Mouse (Mus musculus): ENCODE measurements around the gene Angptl7. TPM values are rescaled to one million over a fixed set of nuclear protein-coding genes. Genes with fewer than 3 reads are reported as not detected.

Angptl7 gene
- total RNA-seq, 2 experiments from 2014 or later, result 0.27 to 0.36 TPM

DNA sequence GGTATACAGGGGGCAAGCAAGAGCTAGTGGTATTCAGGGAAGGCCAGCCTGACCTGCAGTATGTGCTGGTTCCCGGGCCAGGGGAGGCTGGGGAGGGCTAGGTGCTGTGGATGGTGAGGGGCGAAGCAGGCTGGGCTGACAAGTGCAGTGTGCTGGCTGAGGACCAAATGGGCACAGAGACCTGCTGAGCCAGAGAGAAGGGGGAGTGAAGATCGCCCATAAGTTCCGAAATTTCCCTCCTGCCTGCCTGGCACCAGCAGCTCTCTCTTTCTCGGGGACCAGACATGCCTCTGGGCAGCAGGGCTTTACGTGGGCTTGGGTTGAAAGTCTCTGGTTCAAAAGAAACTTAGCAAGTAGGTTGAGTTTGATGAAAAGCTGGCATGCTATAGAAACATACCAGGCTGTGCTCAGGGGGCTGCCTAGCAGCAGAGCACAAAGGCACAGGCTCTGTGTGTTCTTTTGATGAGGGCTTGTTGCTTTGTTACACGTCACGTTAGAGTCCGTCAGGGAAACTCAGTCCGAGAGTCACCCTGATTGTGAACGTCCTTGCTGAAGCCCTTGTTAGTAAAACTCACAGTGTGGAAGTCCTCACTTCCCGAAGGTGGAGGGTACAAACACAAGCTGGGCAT is 39.5 kb downstream of the Angptl7 start:
- no peak for DNase-seq (ENCODE audit: low spot score in 2 of 2)

DNA sequence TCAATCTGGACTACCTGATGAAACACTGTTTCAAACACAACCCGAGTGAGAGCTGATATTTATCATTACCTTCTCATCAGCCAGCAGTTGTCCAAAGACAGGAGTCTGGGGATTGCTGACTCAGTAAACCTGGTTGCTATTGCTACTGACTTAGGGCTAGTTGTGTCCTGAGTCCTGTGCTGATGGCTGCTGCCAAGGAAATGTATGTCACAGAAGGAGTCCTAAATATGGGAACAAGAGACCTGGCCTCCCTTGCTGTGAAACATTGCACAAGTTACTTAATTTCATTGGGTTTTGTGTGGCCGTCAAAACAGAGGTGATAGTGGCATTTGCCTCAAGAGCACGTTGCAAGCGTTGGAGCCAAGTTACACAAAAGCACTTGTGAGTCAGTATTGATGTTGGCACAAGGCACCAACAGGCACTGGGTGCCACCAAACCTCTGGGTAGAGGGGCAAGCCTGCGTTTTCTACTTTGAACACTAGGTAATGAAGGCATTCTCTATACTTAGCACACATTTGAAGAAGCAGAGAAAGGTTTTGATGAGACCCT is 44.7 kb downstream of the Angptl7 start:
- no peak for DNase-seq (ENCODE audit: low spot score in 2 of 2)

DNA sequence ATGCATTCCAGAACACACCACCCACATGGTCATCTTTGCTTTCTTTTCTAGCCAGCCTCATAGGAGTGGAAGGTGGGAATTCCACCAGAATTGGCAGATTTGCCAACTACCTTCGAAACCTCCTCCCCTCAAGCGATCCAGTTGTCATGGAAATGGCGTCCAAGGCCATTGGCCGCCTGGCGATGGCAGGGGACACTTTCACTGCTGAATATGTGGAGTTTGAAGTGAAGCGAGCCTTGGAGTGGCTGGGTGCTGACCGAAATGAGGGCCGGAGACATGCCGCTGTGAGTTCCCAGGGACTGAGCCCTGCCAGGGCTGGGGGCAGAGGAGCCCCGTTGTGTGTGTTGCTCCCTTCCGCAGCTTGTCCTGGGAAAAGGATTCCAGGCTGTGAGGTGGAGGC is 46.6 kb downstream of the Angptl7 start:
- DNase-seq (ENCODE audit: low spot score in 2 of 2), result no peak

DNA sequence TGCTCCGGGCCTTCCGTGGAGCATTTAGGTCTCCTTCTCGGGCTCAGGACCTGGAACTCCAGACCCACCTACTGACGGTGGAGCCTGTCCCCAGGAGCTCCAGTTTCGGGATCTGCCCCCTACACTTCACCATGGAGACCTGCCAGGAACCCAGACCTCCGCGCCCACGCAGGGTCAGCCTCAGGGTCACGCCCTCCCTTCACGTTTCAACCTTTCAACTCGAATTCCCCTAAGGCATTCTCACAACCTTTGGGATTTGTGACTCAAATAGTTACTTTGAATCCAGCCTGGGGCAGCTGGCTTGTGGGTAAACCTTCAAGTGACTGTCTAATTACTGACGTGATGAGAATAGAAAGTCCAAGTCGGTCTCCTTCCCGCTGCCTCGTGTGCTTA is 51.4 kb downstream of the Angptl7 start:
- no peak for DNase-seq (ENCODE audit: low spot score in 2 of 2)

DNA sequence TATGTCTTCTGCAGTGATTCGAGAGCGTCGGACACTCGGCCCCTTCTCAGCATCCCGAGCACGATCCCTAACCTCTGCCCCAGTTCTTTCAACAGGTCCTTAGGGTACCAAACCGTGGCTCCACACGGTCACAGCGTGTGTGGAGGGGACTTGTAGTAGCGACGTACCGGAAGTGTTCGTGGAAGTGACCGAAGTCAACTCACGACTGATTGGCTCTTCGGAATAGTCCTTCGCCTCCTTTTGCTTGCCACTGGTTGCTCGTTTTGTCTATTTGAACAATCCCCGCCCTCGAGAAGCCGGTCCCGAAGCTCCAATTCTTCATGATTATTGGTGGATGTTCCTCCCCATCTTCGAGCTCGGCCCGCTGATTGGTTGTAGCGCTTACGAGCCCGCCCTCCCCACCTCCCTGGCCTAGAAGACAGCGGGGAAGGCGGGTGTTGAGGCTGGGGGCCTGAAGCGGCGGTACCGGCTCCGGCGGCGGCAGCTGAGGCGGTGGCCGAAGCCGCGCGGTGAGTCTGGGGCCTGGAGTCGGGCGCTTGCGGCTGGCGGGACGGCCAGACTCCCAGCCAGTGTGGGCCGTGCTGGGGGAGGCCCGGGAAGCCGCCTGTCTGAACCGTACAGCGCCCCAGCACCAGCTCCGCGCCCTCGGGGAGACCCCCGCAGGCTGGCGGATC is 51.9 kb downstream of the Angptl7 start, which contains the start of gene Mtor:
Gene Mtor (plus strand): TSS at position 433 of the 674 bp plus-strand sequence.
- DNase-seq (ENCODE audit: low spot score in 2 of 2), result peak; percentile 94 to 98

Other genes with a start within 250 kb of the Angptl7 start
- gene Disp3, start 212.5 kb downstream of the Angptl7 start, total RNA-seq (2021), result 10 to 100 TPM; 34.2 to 37.7 TPM
- 1 to 10 TPM; 7.5 to 8.5 TPM for gene Ubiad1, start 55.7 kb downstream of the Angptl7 start, total RNA-seq (2021)
- 10 to 100 TPM; 88.9 to 90.7 TPM for gene Mtor, start 51.8 kb downstream of the Angptl7 start, total RNA-seq (2021)
- gene Exosc10, start 58.0 kb upstream of the Angptl7 start, total RNA-seq (2021), result 10 to 100 TPM; 47.7 to 51.5 TPM
- gene Srm, start 91.0 kb upstream of the Angptl7 start, total RNA-seq (2021), result 10 to 100 TPM; 70.4 to 71.7 TPM
- 1 to 10 TPM; 3.4 to 3.9 TPM for gene Masp2, start 102.1 kb upstream of the Angptl7 start, total RNA-seq (2021)
- 100 to 1,000 TPM; 195 to 227 TPM for gene Tardbp, start 126.6 kb upstream of the Angptl7 start, total RNA-seq (2021)
- not detected for gene Gm572, start 142.9 kb upstream of the Angptl7 start, total RNA-seq (2021)

All from layer of hippocampus, adult 18-20 months (tissue).